Mouse (Mus musculus) forebrain, embryonic 12.5 days (tissue): ENCODE data around the gene Nup160. TPM values are rescaled to one million over a fixed set of nuclear protein-coding genes. Genes with fewer than 3 reads are reported as not detected.

ENCODE experiments used
- ATAC-seq: fragments of 200-750 bp; cut with Nextera tagmentation; 2 replicates; pipeline ENCODE4 v1.8.0; 2017; ENCODE audit warnings: moderate TSS enrichment; ENCODE audit not compliant: low FRiP score
- H3K27ac ChIP-seq: fragments of 300-500 bp; sonication (generic); 2 replicates; pipeline ENCODE4 v1.5.1; 2016; ENCODE audit warnings: mild to moderate bottlenecking
- H3K27me3 ChIP-seq: fragments of 300-500 bp; sonication (generic); 2 replicates; pipeline ENCODE4 v1.6.1; 2016; ENCODE audit warnings: mild to moderate bottlenecking
- H3K36me3 ChIP-seq: fragments of 300-500 bp; sonication (generic); replicated peaks from 2 replicates; pipeline ENCODE4 v1.6.1; 2016; ENCODE audit warnings: mild to moderate bottlenecking
- H3K4me1 ChIP-seq: fragments of 300-500 bp; sonication (generic); 2 replicates; pipeline ENCODE4 v1.6.1; 2016
- H3K4me2 ChIP-seq: fragments of 300-500 bp; sonication (generic); 2 replicates; pipeline ENCODE4 v1.6.1; 2016; ENCODE audit warnings: mild to moderate bottlenecking, moderate library complexity
- H3K4me3 ChIP-seq: fragments of 300-500 bp; sonication (generic); replicated peaks from 2 replicates; pipeline ENCODE4 v1.5.1; 2016; ENCODE audit warnings: mild to moderate bottlenecking
- H3K9ac ChIP-seq: fragments of 300-500 bp; sonication (generic); 2 replicates; pipeline ENCODE4 v1.6.1; 2016; ENCODE audit warnings: mild to moderate bottlenecking
- H3K9me3 ChIP-seq: fragments of 300-500 bp; sonication (generic); 2 replicates; pipeline ENCODE4 v1.6.1; 2016
- WGBS: fragments of 180-500 bp; shearing (Covaris S2); methylation state at CpG from one replicate; pipeline ENCODE4 v1.1.7; 2016; 5-methylcytosine and 5-hydroxymethylcytosine counted together
- polyA plus RNA-seq: library from polyadenylated mRNA; unstranded; fragments of >200 nt; fragmentation: Nextera tagmentation; extraction: Ambion mirVana; gene quantifications from 2 replicates; pipeline ENCODE4 v1.2.1, GENCODE M21; 2016

The Nup160 gene
- polyA plus RNA-seq, 1 experiment from 2014 or later = 52.3 TPM

- Histone ChIP-seq H3K9me3 (no peaks in the 10 kb centered on the region), H3K4me2 (no peak overlapping the region), H3K27ac (no peak overlapping the region), H3K27me3 (no peaks in the 10 kb centered on the region), H3K4me3 (no peak overlapping the region), H3K9ac (no peak overlapping the region), H3K36me3 (no peaks in the 10 kb centered on the region), H3K4me1 (no peaks in the 10 kb centered on the region)
- ATAC-seq = no peak
- 83% methylated on average over 6 of the region's 6 CpGs for WGBS
Measured at GRCm38 (mm10) chr2:90647084-90647483, 29.9 kb upstream of the Nup160 start.

GRCm38 (mm10) chr2:90649405-90649804 lies 27.6 kb upstream of the Nup160 start:
- Histone ChIP-seq H3K36me3 (no peaks in the 10 kb centered on the region), H3K4me3 (no peak overlapping the region), H3K9me3 (no peaks in the 10 kb centered on the region), H3K9ac (no peak overlapping the region), H3K4me2 (no peak overlapping the region), H3K27me3 (no peaks in the 10 kb centered on the region), H3K27ac (no peak overlapping the region), H3K4me1 (no peaks in the 10 kb centered on the region)
- no peak for ATAC-seq
- 85% methylated on average over 3 of the region's 3 CpGs for WGBS

- ATAC-seq = no peak
- WGBS = 75% methylated on average over 4 of the region's 4 CpGs
Measured at GRCm38 (mm10) chr2:90649965-90650364, 27.1 kb upstream of the Nup160 start.

GRCm38 (mm10) chr2:90652101-90652500 lies 24.9 kb upstream of the Nup160 start:
- Histone ChIP-seq H3K4me1 (no peaks in the 10 kb centered on the region), H3K27me3 (no peaks in the 10 kb centered on the region), H3K4me3 (no peak overlapping the region), H3K27ac (no peak overlapping the region), H3K9ac (no peak overlapping the region), H3K36me3 (no peaks in the 10 kb centered on the region), H3K9me3 (no peaks in the 10 kb centered on the region), H3K4me2 (no peak overlapping the region)
- ATAC-seq = no peak
- 90% methylated on average over 9 of the region's 10 CpGs for WGBS

More at GRCm38 (mm10) chr2:90649965-90650364, 27.1 kb upstream of the Nup160 start:
- Histone ChIP-seq H3K4me2 (no peak overlapping the region), H3K4me3 (no peak overlapping the region), H3K9me3 (no peaks in the 10 kb centered on the region), H3K9ac (no peak overlapping the region), H3K27ac (no peak overlapping the region), H3K27me3 (no peaks in the 10 kb centered on the region), H3K36me3 (no peaks in the 10 kb centered on the region), H3K4me1 (no peaks in the 10 kb centered on the region)

GRCm38 (mm10) chr2:90652993-90653392 lies 24.0 kb upstream of the Nup160 start:
- H3K27me3 ChIP-seq = no peaks in the 10 kb centered on the region
- no peak overlapping the region for H3K4me2 ChIP-seq
- no peaks in the 10 kb centered on the region for H3K4me1 ChIP-seq
- no peaks in the 10 kb centered on the region for H3K9me3 ChIP-seq
- no peak overlapping the region for H3K4me3 ChIP-seq
- H3K36me3 ChIP-seq = no peaks in the 10 kb centered on the region
- no peak for ATAC-seq
- no peak overlapping the region for H3K27ac ChIP-seq
- H3K9ac ChIP-seq = no peak overlapping the region
- WGBS = 61% methylated on average over 4 of the region's 4 CpGs

GRCm38 (mm10) chr2:90655449-90655848 lies 21.6 kb upstream of the Nup160 start:
- no peaks in the 10 kb centered on the region for H3K36me3 ChIP-seq
- H3K27me3 ChIP-seq = no peaks in the 10 kb centered on the region
- no peak overlapping the region for H3K4me3 ChIP-seq
- no peak overlapping the region for H3K27ac ChIP-seq
- no peak overlapping the region for H3K4me2 ChIP-seq
- ATAC-seq = no peak
- H3K9me3 ChIP-seq = no peaks in the 10 kb centered on the region
- 87% methylated on average over 6 of the region's 6 CpGs for WGBS
- no peaks in the 10 kb centered on the region for H3K4me1 ChIP-seq
- H3K9ac ChIP-seq = no peak overlapping the region

- Histone ChIP-seq H3K4me1 (no peaks in the 10 kb centered on the region), H3K27me3 (no peaks in the 10 kb centered on the region), H3K27ac (no peak overlapping the region), H3K9ac (no peak overlapping the region), H3K9me3 (no peaks in the 10 kb centered on the region), H3K4me3 (no peak overlapping the region), H3K4me2 (no peak overlapping the region), H3K36me3 (no peaks in the 10 kb centered on the region)
- 64% methylated on average over 4 of the region's 4 CpGs for WGBS
- ATAC-seq = no peak
Measured at GRCm38 (mm10) chr2:90658613-90659012, 18.4 kb upstream of the Nup160 start.

- ATAC-seq = no peak
- no peak overlapping the region for H3K27ac ChIP-seq
- WGBS = 81% methylated on average over 1 of the region's 1 CpGs
- no peak overlapping the region for H3K9ac ChIP-seq
- no peak overlapping the region for H3K4me3 ChIP-seq
- H3K27me3 ChIP-seq = no peaks in the 10 kb centered on the region
- no peaks in the 10 kb centered on the region for H3K4me1 ChIP-seq
- H3K4me2 ChIP-seq = no peak overlapping the region
- H3K9me3 ChIP-seq = no peaks in the 10 kb centered on the region
- H3K36me3 ChIP-seq = no peaks in the 10 kb centered on the region
Measured at GRCm38 (mm10) chr2:90659016-90659415, 18.0 kb upstream of the Nup160 start.

- ATAC-seq = no peak
- no peak overlapping the region for H3K4me2 ChIP-seq
- H3K9ac ChIP-seq = no peak overlapping the region
- no peak overlapping the region for H3K27ac ChIP-seq
- no peaks in the 10 kb centered on the region for H3K9me3 ChIP-seq
- no peak overlapping the region for H3K4me3 ChIP-seq
- 75% methylated on average over 3 of the region's 3 CpGs for WGBS
- no peaks in the 10 kb centered on the region for H3K4me1 ChIP-seq
- H3K36me3 ChIP-seq = no peaks in the 10 kb centered on the region
- no peaks in the 10 kb centered on the region for H3K27me3 ChIP-seq
Measured at GRCm38 (mm10) chr2:90659639-90660038, 17.4 kb upstream of the Nup160 start.

- H3K4me1 ChIP-seq = no peaks in the 10 kb centered on the region
- no peak overlapping the region for H3K27ac ChIP-seq
- no peak for ATAC-seq
- no peak overlapping the region for H3K4me2 ChIP-seq
- no peak overlapping the region for H3K9ac ChIP-seq
- no peaks in the 10 kb centered on the region for H3K36me3 ChIP-seq
- H3K27me3 ChIP-seq = no peaks in the 10 kb centered on the region
- H3K9me3 ChIP-seq = no peaks in the 10 kb centered on the region
- H3K4me3 ChIP-seq = no peak overlapping the region
- 91% methylated on average over 1 of the region's 1 CpGs for whole genome bisulfite sequencing
Measured at GRCm38 (mm10) chr2:90660947-90661346, 16.1 kb upstream of the Nup160 start.

- Histone ChIP-seq H3K4me3 (no peak overlapping the region), H3K4me1 (no peaks in the 10 kb centered on the region), H3K27ac (no peak overlapping the region), H3K9ac (no peak overlapping the region), H3K4me2 (no peak overlapping the region), H3K36me3 (no peaks in the 10 kb centered on the region), H3K9me3 (no peaks in the 10 kb centered on the region), H3K27me3 (no peaks in the 10 kb centered on the region)
- WGBS = 54% methylated on average over 3 of the region's 3 CpGs
- no peak for ATAC-seq
Measured at GRCm38 (mm10) chr2:90661426-90661825, 15.6 kb upstream of the Nup160 start.

- Histone ChIP-seq H3K27ac (no peak overlapping the region), H3K4me1 (peaks cover 2% of the 10 kb centered on the region; the same call in 1 of the 2 replicates), H3K4me2 (no peak overlapping the region), H3K36me3 (no peaks in the 10 kb centered on the region), H3K4me3 (no peak overlapping the region), H3K9ac (no peak overlapping the region), H3K9me3 (no peaks in the 10 kb centered on the region), H3K27me3 (no peaks in the 10 kb centered on the region)
- no peak for ATAC-seq
- 52% methylated on average over 11 of the region's 11 CpGs for WGBS
Measured at GRCm38 (mm10) chr2:90666591-90667387, 10.2 kb upstream of the Nup160 start.
